Mouse (Mus musculus) limb, embryonic 14.5 days (tissue): ENCODE data around the gene Abtb2. TPM values are rescaled to one million over a fixed set of nuclear protein-coding genes. Genes with fewer than 3 reads are reported as not detected.
A peak's percentile ranks its signal among the peaks of the same experiment; 100 is the strongest.

Source experiments
- ATAC-seq: fragments of 200-750 bp; cut with Nextera tagmentation; 2 replicates; pipeline ENCODE4 v1.8.0; 2017; ENCODE audit warnings: low read depth, moderate number of reproducible peaks, moderate TSS enrichment; ENCODE audit not compliant: low FRiP score
- DNase-seq: peaks from one replicate; pipeline ENCODE4 v3.0.0-alpha.2; 2015; ENCODE audit warnings: low spot score
- H3K27ac ChIP-seq: fragments of 300-500 bp; sonication (generic); replicated peaks from 2 replicates; pipeline ENCODE4 v1.5.1; 2014; ENCODE audit warnings: low read depth, mild to moderate bottlenecking, low read length, moderate library complexity, mixed read lengths
- H3K27me3 ChIP-seq: fragments of 300-500 bp; sonication (generic); 2 replicates; pipeline ENCODE4 v1.6.1; 2014; ENCODE audit warnings: low read length, mixed read lengths; ENCODE audit not compliant: control insufficient read depth, insufficient read depth
- H3K36me3 ChIP-seq: fragments of 300-500 bp; sonication (generic); 2 replicates; pipeline ENCODE4 v1.6.1; 2014; ENCODE audit warnings: mild to moderate bottlenecking, low read length, moderate library complexity, mixed read lengths; ENCODE audit not compliant: control insufficient read depth, insufficient read depth
- H3K4me1 ChIP-seq: fragments of 300-500 bp; sonication (generic); 2 replicates; pipeline ENCODE4 v1.6.1; 2014; ENCODE audit warnings: antibody characterized with exemption, low read length, mixed read lengths; ENCODE audit not compliant: control insufficient read depth, insufficient read depth
- H3K4me2 ChIP-seq: fragments of 300-500 bp; sonication (generic); replicated peaks from 2 replicates; pipeline ENCODE4 v1.6.1; 2014; ENCODE audit warnings: low read depth, mild to moderate bottlenecking, low read length, moderate library complexity; ENCODE audit not compliant: severe bottlenecking
- H3K4me3 ChIP-seq: fragments of 300-500 bp; sonication (generic); replicated peaks from 2 replicates; pipeline ENCODE4 v1.5.1; 2014; ENCODE audit warnings: low read length
- H3K9ac ChIP-seq: fragments of 300-500 bp; sonication (generic); 2 replicates; pipeline ENCODE4 v1.6.1; 2014; ENCODE audit warnings: mild to moderate bottlenecking, low read depth, low read length, moderate library complexity; ENCODE audit not compliant: severe bottlenecking
- H3K9me3 ChIP-seq: fragments of 300-500 bp; sonication (generic); 2 replicates; pipeline ENCODE4 v1.6.1; 2016; ENCODE audit warnings: low read length; ENCODE audit not compliant: control insufficient read depth
- POLR2A ChIP-seq: fragments of 200-500 bp; IDR thresholded peaks from 2 replicates; pipeline ENCODE4 v1.8.0; 2012; ENCODE audit warnings: inconsistent platforms, mild to moderate bottlenecking, moderate library complexity, borderline replicate concordance; ENCODE audit not compliant: insufficient read depth, insufficient read length; ENCODE audit errors: extremely low read depth
- WGBS: fragments of 180-500 bp; shearing (Covaris S2); extraction: QIAGEN DNeasy Blood & Tissue Kit; methylation state at CpG from one replicate; pipeline ENCODE4 v1.1.7; 2014; 5-methylcytosine and 5-hydroxymethylcytosine counted together
- polyA plus RNA-seq, 2 experiments: library from polyadenylated mRNA; depleted of rRNA in 1 of 2; stranded (reverse) in 1 of 2; unstranded in 1 of 2; fragments of >200 nt; fragmentation: Nextera tagmentation in 1 of 2; extraction: Ambion mirVana in 1 of 2; gene quantifications; 2 replicates each; pipeline versions ENCODE4 v1.2.1 to v1.2.3; 2012 to 2014

Abtb2 gene
- polyA plus RNA-seq, 2 experiments = 15.6 to 22.7 TPM

- no peak for TF ChIP-seq POLR2A
- no peak overlapping the region for H3K4me3 ChIP-seq
- H3K9me3 ChIP-seq = no peaks in the 10 kb centered on the region
- DNase-seq (peak; percentile 45), ATAC-seq (no peak)
- H3K4me2 ChIP-seq = no peak overlapping the region
- H3K27ac ChIP-seq = peak overlapping the region; percentile 40
- WGBS = 30% methylated on average over 4 of the region's 4 CpGs
- H3K9ac ChIP-seq = no peak overlapping the region
- peaks cover 4% of the 10 kb centered on the region; the same call in 1 of the 2 replicates for H3K36me3 ChIP-seq
- peaks cover 29% of the 10 kb centered on the region for H3K4me1 ChIP-seq
- H3K27me3 ChIP-seq = no peaks in the 10 kb centered on the region
Measured at GRCm38 (mm10) chr2:103694777-103695563, 128.9 kb downstream of the Abtb2 start.

- Histone ChIP-seq H3K9me3 (no peaks in the 10 kb centered on the region), H3K4me2 (no peak overlapping the region), H3K27me3 (no peaks in the 10 kb centered on the region), H3K36me3 (peaks cover 6% of the 10 kb centered on the region; the same call in 1 of the 2 replicates), H3K9ac (no peak overlapping the region), H3K27ac (peak overlapping the region; percentile 40), H3K4me1 (peaks cover 32% of the 10 kb centered on the region), H3K4me3 (no peak overlapping the region)
- peak; percentile 67 for ATAC-seq
- peak; percentile 73 for DNase-seq
- 34% methylated on average over 3 of the region's 3 CpGs for WGBS
- no peak for TF ChIP-seq POLR2A
Measured at GRCm38 (mm10) chr2:103696177-103696576, 130.1 kb downstream of the Abtb2 start.

GRCm38 (mm10) chr2:103700514-103700913 lies 134.4 kb downstream of the Abtb2 start:
- 75% methylated on average over 12 of the region's 12 CpGs for WGBS
- no peak for TF ChIP-seq POLR2A
- Histone ChIP-seq H3K4me2 (no peak overlapping the region), H3K27me3 (no peaks in the 10 kb centered on the region), H3K9ac (no peak overlapping the region), H3K36me3 (peaks cover 33% of the 10 kb centered on the region), H3K27ac (no peak overlapping the region), H3K9me3 (no peaks in the 10 kb centered on the region), H3K4me1 (peaks cover 25% of the 10 kb centered on the region), H3K4me3 (no peak overlapping the region)
- no peak for DNase-seq
- ATAC-seq = no peak

GRCm38 (mm10) chr2:103703336-103703735 lies 137.2 kb downstream of the Abtb2 start:
- no peak overlapping the region for H3K9ac ChIP-seq
- H3K27ac ChIP-seq = no peak overlapping the region; the same call in 1 of the 2 replicates
- ATAC-seq (no peak), DNase-seq (no peak)
- H3K9me3 ChIP-seq = no peaks in the 10 kb centered on the region
- no peak overlapping the region for H3K4me3 ChIP-seq
- H3K27me3 ChIP-seq = no peaks in the 10 kb centered on the region
- peaks cover 24% of the 10 kb centered on the region for H3K4me1 ChIP-seq
- H3K4me2 ChIP-seq = no peak overlapping the region
- peaks cover 53% of the 10 kb centered on the region for H3K36me3 ChIP-seq
- TF ChIP-seq POLR2A = no peak
- WGBS = 80% methylated on average over 10 of the region's 10 CpGs

- TF ChIP-seq POLR2A = no peak
- Histone ChIP-seq H3K4me3 (no peak overlapping the region), H3K36me3 (peaks cover 59% of the 10 kb centered on the region), H3K9ac (no peak overlapping the region), H3K4me2 (no peak overlapping the region), H3K4me1 (peaks cover 24% of the 10 kb centered on the region), H3K27me3 (no peaks in the 10 kb centered on the region), H3K9me3 (no peaks in the 10 kb centered on the region), H3K27ac (peak overlapping the region; percentile 38)
- WGBS = 35% methylated on average over 4 of the region's 4 CpGs
- ATAC-seq = peak; percentile 36; the same call in 1 of the 2 replicates
- DNase-seq = no peak
Measured at GRCm38 (mm10) chr2:103703865-103704264, 137.8 kb downstream of the Abtb2 start.
